Mouse (Mus musculus) adrenal gland, postnatal 14 days (tissue): ENCODE data around the gene Nwd1. TPM values are rescaled to one million over a fixed set of nuclear protein-coding genes. Genes with fewer than 3 reads are reported as not detected.

ENCODE experiments used
- DNase-seq: peaks from one replicate; pipeline ENCODE4 v3.0.0; 2021; ENCODE audit warnings: mixed read lengths
- total RNA-seq: library from RNA; stranded (reverse); gene quantifications from 2 replicates; pipeline ENCODE4 v1.2.3, GENCODE M21; 2021

The Nwd1 gene
- total RNA-seq, 1 experiment from 2014 or later: 0.41 TPM

DNA sequence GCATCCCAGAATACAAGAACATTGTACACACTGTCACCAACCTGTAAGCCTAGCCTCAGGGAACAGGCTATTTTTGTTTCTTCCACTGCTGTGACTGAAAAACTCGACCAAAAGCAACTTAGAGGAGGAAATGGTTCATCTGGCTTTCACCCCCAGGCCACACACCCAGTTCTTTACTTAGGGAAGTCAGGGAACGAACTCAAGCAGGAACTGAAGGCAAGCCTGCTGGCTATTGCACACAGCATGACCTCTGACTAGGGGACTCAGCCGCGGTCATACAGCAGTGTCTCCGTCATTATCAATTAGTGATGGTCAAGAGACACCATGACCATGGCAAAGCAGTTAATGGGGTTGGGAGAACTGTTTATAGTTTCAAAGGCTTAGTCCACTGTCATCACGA, 66.1 kb downstream of the Nwd1 start:
- DNase-seq: no peak

DNA sequence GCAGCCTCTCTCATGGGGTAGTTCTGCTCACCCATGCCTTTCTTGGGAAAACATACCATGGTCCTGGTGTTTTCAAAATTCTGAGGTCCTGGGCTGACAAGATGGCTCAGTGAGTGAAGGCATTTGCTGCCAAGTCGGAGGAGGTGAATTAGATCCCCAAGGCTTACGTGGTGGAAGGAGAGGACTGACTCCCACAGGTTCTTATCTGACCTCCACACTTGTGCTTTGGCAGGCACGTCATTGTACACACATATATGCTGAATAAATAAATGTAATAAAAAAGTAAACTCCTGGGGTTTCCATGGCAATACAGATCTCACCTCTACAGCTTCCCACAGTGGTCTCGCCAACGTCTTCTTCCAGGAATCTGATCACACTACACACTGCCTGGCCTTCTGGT, 70.1 kb downstream of the Nwd1 start:
- DNase-seq: no peak

DNA sequence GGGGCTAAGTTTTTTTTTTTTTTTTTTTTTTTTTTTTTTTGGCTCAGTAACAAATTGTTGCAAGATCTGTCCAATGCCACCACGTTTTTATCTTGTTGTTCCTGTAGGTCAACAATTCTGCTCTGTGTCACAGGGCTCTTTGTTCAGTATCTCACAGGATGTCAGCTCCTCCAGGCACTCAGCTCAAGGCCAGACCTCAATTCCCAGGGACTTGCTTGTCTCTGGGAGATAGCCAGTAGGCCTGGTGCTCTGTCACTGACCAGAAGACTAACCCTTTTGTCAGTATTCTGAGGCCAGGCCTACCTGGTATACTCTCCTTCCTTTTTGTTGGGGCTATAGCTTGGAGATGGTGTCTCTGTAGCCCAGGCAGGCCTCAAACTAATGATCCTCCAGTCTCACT, 74.0 kb downstream of the Nwd1 start:
- peak; percentile 73 for DNase-seq

DNA sequence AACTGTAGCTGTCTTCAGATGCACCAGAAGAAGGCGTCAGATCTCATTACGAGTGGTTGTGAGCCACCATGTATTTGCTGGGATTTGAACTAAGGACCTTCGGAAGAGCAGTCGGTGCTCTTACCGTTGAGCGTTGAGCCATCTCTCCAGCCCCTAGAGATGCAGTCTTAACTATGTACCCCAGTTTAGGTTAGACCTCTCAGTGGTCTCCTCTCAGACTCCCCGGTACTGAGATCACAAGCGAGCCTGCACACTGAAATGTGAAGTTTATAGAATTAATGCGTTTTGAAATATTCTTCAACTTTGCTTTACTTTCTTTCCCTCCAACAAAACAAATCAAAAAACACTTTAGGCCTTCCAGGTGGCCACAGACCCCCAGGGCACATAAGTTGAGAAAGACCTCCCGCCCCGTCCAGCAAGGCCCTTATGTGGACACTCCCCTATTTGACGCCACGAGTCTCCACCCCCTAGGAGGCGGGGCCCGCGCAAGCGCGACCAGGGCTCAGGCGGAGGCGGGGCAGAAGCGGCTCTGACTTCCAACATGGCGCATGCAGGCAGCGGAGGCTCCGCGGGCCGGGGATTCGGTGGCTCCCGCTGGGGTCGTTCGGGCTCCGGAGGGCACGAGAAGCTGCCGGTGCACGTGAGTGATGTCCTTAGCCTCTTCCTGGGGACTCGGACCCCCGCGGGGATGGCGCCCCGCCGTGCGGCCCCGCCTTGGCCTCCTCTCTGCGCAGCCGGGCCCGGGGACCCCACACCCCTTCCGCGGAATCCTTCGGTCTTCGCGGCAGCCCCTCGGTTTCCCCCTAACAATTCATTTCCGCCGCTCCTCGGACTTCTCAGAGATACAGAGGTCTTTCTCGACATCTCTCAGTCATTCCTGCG, 76.5 kb downstream of the Nwd1 start, which contains the start of gene Sin3b:
Gene Sin3b, plus strand, starts transcription at position 517 of the 882 bp plus-strand sequence.
- peak; percentile 98 for DNase-seq

DNA sequence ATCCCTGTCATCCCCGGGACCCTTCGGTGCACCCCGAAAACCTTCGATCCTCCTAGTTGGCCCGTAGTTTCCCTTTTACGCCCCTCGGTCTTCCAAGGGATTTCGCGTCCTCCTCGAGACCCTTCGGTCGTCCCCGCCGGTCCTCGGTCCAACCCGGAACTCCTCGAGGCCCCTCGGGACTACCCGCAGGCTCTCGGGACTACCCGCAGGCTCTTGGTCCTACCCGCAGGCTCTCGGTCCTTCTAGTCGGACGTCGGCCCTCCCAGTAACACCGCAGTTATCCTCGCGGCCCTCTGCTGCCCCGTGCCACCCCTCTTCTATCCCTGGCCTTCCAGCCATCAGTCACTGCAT, 77.1 kb downstream of the Nwd1 start:
- DNase-seq: peak; percentile 60

DNA sequence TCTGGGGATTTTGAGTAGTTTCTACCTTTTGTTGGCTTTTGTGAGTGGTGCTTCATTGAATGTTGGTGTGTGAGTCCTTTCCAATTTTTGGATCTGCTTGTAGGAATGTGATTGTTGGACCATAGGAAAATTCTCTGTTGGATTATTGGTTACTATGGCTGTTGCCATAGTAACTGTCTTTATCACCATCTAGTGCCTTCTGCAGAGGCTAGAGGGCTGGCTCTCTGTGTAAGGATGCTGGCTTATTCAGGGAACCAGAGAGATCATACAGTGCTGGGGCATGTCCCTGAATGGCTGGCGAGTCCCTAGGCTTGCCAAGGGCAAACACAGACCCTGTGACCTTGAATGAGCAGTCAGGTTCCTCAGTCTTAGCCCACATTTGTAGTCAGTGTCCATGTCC, 82.1 kb downstream of the Nwd1 start:
- DNase-seq: no peak

DNA sequence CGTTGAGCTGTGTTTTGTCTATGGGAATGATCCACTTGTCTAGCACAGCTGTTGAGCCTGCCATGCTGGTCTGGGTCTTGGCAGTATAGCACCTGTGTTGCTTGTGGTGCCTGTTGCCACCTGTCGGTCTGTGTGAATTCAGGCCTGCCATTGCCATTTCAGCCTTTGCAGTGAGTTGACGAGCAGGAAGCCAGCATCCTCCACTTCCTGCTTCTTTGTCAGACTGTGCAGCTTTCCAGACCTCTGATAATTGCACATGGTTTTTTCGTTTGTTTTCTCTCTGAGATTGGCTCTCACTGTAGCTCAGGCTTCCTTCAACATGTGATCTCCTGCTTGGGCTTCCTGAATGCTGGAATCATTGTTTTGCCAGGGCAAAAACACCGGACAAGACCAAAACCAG, 88.5 kb downstream of the Nwd1 start:
- DNase-seq: no peak

DNA sequence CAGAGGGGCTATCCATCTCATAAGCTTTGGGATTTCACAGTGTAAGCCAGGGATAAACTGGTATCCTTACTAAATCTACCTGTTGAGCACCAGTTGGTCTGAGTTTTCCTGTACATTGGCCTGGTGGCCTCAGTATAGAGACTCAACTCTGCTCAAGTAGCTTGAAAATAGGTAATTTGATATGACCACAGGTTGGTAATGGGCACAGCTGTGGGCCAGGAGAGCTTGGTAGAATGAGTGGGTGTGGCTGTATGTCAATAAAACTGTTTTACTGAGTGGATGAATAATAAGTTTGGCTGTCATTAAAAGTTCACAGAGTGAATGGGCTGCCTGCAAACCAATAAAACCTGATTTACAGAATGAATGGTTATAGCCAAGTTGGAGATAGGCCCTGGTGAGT, 90.4 kb downstream of the Nwd1 start:
- no peak for DNase-seq

DNA sequence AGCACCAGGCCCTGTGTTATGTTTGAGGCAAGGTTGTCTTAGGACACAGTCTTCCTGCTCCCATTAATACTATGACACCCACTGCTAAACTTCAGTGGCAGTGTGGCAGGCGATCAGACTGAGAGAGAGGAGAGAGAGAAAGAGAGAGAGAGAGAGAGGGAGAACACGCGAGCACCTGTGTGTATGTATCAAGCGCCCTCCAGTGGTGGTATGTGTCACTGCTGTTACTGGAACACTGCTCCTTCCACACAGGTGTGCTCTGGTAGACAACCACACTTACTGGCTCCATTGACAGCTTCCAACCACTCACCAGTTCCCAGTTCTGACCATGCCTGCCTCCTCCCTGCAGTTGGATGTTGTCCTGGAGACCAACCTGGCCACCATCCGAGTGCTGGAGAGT, 99.5 kb downstream of the Nwd1 start:
- DNase-seq: peak; percentile 70

DNA sequence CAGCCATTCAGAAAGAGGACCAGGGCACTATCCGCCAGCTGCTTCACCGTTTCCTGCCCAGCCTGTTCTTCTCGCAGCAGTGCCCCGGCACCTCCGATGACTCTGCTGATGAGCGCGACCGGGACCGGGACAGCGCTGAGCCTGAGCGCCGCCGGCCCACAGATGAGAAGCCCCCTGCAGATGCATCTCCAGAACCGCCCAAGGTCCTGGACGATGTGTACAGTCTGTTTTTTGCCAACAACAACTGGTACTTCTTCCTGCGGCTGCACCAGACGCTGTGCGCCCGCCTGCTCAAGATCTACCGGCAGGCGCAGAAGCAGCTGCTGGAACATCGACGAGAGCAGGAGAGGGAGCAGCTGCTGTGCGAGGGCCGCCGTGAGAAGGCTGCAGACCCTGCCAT, 103.3 kb downstream of the Nwd1 start:
- DNase-seq: no peak

DNA sequence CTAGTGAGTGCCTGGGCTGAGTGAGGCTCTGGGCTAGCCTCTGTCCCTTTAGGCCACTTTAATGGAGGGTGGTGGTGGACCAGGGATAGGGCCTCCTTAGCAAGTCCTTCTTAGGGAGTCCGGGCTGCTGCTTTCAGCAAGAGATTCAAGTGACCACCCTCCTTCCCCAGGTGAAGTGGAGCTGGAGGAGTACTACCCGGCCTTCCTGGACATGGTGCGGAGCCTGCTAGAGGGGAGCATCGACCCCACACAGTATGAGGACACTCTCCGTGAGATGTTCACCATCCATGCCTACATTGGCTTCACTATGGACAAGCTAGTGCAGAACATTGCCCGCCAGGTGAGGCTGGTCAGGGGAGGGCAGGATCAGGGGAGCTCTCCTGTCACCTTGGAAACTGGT, 103.8 kb downstream of the Nwd1 start:
- DNase-seq: no peak

DNA sequence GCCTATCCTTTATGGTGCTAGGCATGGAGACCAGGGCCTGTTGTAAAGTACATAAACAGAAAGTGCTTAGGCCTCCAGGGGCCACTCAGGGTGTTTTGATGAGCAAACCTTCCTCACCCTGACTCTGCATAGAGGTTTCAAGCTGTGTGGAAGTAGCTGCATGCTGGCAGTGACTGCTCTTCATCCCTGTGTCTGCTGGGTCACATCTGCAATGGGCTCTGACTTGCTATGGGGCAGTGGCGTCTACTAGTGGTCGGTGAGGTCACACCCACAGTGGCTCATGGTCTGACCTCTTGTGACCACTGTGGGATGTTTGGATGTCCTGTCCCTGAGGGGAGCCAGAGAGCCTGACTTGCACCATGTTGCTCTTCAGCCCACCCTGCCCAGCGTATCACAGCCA, 104.6 kb downstream of the Nwd1 start:
- no peak for DNase-seq

DNA sequence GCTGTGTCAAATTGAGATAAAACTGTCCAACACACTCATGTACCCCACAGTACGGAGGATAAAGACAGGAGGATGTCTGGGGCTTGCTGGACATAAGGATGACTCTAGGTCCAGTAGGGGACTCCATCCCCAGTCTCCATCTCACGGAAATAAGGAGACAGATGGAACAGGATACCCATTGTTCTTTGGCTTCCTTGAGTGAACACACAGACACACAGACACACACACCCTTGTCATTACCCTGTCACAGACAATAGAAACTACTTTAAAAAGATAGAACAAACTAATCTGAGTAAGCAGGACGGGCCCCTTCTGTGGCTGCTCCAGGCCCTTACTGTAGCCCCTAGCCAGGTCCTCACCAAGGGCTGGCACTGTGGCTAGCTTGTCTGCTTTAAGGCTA, 105.8 kb downstream of the Nwd1 start:
- no peak for DNase-seq

DNA sequence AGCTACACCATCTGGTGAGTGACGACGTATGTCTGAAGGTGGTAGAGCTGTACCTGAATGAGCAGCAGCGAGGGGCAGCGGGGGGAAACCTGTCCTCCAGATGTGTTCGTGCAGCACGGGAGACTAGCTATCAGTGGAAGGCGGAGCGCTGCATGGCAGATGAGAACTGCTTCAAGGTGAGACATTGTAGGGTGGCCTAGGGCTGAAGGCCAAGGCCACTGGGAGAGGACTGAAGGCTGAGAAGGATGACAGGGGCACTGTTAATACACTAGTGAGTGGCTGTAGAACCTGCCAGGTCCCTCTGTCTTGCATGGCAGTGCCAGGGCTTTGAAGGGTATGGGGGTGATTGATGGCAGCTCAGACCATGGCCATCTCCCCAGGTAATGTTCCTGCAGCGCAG, 106.7 kb downstream of the Nwd1 start:
- peak; percentile 46 for DNase-seq

DNA sequence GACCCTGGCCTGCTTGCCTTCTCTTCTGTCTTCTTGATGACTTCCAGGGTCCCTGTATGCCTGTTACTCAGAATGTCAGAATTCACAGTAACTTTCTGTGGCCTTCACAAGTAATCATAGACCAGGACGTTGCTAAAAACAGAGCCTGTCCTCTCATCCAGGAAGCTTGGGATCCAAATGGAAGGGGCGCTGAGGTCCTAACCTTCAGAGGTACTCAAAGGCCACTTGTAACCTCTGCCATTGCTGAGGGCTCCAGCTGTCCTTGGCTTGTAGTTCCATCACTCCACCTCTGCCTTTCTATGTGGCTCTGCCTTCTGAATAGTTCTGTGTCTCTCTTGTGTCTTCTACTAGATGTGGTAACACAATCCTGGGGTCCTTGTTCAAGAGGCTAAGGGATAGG, 107.3 kb downstream of the Nwd1 start:
- DNase-seq: no peak

DNA sequence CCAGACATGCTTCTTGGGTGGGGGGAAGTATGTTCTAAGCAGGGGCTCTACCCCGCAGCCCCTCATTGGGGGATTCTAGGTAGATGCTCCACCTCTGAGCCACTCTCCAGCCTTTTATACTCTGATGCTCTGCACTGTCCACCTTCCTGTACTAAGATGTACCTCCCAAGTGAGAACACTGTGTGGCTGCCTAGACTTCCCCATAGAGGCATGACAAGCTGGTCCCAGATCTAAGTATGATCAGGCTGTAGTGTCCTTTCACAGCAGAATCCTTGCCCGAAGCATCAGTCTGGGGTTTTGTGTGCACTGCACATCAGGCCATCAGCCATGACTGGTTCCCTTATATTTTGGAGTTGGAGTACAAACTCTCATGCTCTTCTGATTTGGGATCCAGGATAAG, 109.5 kb downstream of the Nwd1 start:
- DNase-seq: no peak

DNA sequence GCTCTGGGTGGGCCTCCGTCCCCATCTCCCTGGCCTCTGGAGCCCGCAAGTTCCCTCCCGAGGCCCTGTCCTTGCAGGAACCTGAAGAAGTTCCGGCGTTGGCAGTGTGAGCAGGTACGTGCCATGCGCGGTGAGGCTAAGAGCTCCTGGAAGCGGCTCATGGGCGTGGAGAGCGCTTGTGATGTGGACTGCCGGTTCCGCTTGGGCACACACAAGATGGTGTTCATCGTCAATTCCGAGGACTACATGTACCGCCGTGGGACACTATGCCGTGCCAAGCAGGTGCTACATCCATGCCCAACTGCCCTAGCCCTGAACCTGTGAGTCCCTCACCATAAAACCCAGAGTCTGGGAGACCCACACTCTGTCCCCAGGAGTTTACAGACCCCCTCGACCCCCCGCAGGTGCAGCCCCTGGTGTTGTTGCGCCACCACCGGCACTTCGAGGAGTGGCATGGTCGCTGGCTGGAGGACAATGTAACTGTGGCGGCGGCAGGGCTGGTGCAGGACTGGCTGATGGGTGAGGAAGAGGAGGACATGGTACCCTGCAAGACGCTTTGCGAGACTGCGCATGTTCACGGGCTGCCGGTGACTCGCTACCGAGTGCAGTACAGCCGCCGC, 110.4 kb downstream of the Nwd1 start:
- no peak for DNase-seq

DNA sequence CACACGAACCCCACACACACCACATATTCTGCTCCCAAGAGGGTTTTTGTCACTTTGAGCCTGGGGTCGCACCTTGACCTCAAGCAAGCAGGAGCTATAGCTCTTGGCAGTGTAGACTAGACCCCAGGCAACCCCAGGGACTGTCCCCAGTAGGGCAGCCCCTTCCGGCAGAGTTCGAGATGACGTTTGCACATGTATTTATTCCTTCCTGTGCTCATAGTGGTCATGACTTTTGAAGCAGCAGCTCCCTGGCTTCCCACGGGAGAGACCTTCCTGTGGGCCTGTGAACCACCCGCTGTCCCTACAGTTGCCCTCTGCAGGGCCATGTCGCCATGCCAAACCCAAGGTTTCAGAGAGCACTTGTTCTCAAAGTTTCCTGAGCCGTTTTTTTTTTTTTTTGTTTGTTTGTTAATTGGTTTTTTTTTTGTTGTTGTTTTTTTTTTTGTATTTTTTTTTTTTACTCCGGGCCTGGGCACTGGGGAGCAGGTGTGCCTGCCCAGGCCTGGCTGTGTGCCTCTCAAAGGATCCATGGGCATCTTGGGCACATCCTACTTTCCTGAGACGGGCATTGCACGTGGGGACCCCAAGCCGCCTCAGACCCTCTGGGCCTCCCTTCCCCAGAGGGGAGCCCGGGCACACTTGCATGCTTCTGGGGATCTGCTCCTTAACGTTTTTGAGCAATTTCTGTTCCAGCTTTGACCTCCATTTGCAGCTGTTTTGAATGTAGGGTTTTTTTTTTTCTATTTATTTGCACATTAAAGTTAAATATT, 111.1 kb downstream of the Nwd1 start:
- DNase-seq: peak; percentile 3

DNA sequence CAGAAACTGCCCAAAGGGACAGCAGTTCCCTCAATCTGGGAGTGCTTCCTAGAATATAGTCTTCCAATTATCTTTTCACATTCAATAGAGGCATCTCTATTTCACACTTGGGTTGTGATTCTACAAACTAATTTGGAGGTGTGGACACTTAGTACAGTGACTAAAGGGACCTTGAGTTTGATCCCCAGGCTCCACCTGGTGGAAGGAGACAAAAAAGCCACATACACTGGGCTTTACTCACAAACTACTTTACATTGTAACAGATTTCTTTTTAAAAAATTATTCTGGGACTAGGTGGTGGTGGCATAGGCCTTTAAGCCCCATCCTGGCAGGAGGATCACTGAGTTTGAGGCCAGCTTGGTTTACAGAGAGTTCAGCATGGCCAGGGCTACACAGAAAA, 111.8 kb downstream of the Nwd1 start:
- peak; percentile 14 for DNase-seq

DNA sequence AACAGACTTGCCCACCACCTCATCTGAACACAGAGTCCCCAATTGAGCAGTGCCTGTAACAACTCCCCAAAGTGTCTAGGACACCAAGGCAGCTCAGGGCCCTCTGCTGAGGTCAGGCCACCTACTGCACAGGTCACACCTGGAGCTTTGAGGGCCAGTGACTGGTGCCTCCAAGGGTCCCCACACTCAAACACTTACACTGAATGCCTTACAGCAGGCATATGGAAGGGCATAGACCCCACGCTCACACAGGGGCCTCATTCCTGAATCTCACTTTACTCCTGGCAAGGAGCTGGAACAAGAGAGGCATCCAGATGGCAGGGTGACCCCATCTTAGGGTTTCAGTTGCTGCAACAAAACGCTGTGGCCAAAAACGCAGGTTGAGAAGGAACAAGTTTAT, 113.7 kb downstream of the Nwd1 start:
- no peak for DNase-seq

DNA sequence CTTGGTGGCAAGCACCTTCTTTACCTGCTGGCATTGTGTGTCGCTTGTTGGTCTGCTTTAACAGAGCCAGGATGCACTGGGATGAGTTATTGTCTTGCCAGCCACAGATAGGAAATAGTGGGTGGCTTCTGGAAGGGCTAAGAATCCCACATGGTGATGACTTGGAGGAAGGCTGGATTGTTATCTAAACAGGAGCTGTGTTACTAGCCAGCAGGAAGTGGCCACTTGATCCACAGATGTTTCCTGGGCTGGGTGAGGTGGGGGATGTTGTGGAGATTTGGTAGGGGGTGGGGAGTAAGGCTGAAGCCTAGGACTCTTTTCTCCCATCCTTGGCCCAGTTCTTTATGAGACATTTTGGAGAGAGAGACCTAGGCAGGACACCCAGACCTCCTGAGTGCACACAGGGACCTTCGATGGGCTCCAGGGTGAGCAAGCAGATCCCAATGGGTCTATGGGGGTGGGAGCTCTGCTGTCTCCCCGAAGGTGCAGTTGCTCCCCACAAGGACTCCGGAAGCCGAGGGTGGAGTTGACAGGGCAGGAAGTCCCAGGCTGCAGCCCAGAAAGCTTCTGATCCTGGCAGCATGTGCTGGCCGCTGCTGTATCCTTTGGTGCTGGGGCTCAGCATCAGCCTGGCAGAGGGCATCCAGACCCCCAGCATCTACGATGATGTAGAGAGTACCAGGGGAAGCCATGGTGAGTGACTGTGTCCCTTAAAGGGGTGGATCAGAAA, 115.0 kb downstream of the Nwd1 start, which contains the start of gene F2rl3:
Gene F2rl3, plus strand, starts transcription at position 559 of the 730 bp plus-strand sequence.
- peak; percentile 52 for DNase-seq

DNA sequence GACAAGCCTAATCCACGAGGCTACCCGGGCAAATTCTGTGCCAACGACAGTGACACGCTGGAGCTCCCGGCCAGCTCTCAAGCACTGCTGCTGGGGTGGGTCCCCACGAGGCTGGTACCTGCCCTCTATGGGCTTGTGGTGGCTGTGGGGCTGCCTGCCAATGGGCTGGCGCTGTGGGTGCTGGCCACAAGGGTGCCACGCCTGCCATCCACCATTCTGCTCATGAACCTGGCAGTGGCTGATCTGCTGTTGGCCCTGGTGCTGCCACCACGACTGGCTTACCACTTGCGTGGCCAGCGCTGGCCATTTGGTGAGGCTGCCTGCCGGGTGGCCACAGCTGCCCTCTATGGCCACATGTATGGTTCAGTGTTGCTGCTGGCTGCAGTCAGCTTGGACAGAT, 115.8 kb downstream of the Nwd1 start:
- DNase-seq: peak; percentile 4
